In the genomic region with DNA sequence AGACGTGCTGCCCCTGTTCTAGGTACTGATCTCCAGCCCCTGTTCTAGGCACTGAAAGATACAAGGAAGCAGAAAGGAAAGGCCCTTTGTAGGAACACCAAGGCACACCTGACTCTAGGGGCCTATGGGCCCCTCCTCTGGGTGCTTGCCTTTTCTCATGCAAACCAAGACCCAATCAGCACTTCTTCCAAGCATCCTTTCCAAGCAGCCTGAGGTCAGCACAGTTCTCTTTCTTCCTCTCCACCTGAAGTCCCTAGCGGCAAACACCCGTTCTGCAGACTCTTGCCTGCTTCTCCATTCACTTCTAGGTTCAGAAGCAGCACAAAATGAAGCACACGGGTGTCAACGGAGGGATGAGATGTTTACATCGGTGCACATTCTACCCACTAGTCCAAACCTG, we compare ENCODE assay signal across 26 mouse cellular contexts. TPM values are rescaled to one million over a fixed set of nuclear protein-coding genes. Genes with fewer than 3 reads are reported as not detected.
"Had no signal": no experiment of that assay in that cellular context is flagged by ENCODE, and none has a peak within 500 bp of the region (broad histone marks: within the 10 kb centered on the region; RNA-seq: fewer than 3 reads in every experiment).

No protein-coding gene starts in this region.

- H3K27ac ChIP-seq: kidney, embryonic 15.5 days; left cerebral cortex, adult 2 months; limb, embryonic 10.5 days; limb, embryonic 13.5 days; liver, embryonic 12.5 days; liver, embryonic 15.5 days; lung, embryonic 15.5 days; midbrain, embryonic 10.5 days; midbrain, embryonic 15.5 days; neural tube, embryonic 12.5 days; neural tube, embryonic 15.5 days; stomach, postnatal 0 days had no signal

- H3K4me3 ChIP-seq: kidney, embryonic 15.5 days; left cerebral cortex, adult 2 months; limb, embryonic 10.5 days; limb, embryonic 13.5 days; liver, embryonic 12.5 days; liver, embryonic 15.5 days; lung, embryonic 15.5 days; megakaryocyte, embryonic 14.5 days; midbrain, embryonic 10.5 days; midbrain, embryonic 15.5 days; neural tube, embryonic 12.5 days; neural tube, embryonic 15.5 days had no signal

- DNase-seq: kidney, adult 8-10 months; kidney, postnatal 10 days; kidney, postnatal 36 days; layer of hippocampus, postnatal 36 days; liver; lung, adult 18-20 months; lung, postnatal 10 days; lung, postnatal 36 days; right cerebral cortex, adult 18-20 months; right cerebral cortex, postnatal 14 days; right cerebral cortex, postnatal 4 days; thymus, postnatal 36 days had no signal

- H3K27me3 ChIP-seq: liver, embryonic 15.5 days; lung, embryonic 15.5 days; midbrain, embryonic 15.5 days; neural tube, embryonic 12.5 days had no signal

- H3K4me1 ChIP-seq: kidney, embryonic 15.5 days; limb, embryonic 10.5 days; limb, embryonic 13.5 days; liver, embryonic 12.5 days; liver, embryonic 15.5 days; lung, embryonic 15.5 days; midbrain, embryonic 10.5 days; midbrain, embryonic 15.5 days; neural tube, embryonic 12.5 days; neural tube, embryonic 15.5 days had no signal

- H3K9me3 ChIP-seq: kidney, embryonic 15.5 days; limb, embryonic 10.5 days; limb, embryonic 13.5 days; liver, embryonic 12.5 days; liver, embryonic 15.5 days; lung, embryonic 15.5 days; megakaryocyte, embryonic 14.5 days; midbrain, embryonic 10.5 days; midbrain, embryonic 15.5 days; neural tube, embryonic 12.5 days; neural tube, embryonic 15.5 days had no signal

- H3K36me3 ChIP-seq: kidney, embryonic 15.5 days; limb, embryonic 10.5 days; limb, embryonic 13.5 days; liver, embryonic 12.5 days; liver, embryonic 15.5 days; lung, embryonic 15.5 days; midbrain, embryonic 10.5 days; midbrain, embryonic 15.5 days; neural tube, embryonic 12.5 days; neural tube, embryonic 15.5 days had no signal

RNA-seq across cellular contexts. Expression of gene Prok2, which starts 11.0 kb away (rescaled TPM):
- polyA plus RNA-seq: kidney, embryonic 15.5 days; limb, embryonic 10.5 days; liver, embryonic 12.5 days; midbrain, embryonic 10.5 days; neural tube, embryonic 12.5 days; stomach, embryonic 14.5 days had no signal
